Mouse (Mus musculus): ENCODE data around the gene Ikbkg.
"Not testable (repeated sequence)": the region's sequence is repeated elsewhere in the genome, so short reads cannot be mapped to it uniquely, and the experiment has no call there.

Ikbkg gene

GRCm38 (mm10) chrX:74451157-74451912 is 58.2 kb downstream of the Ikbkg start:
- no peak for DNase-seq (ENCODE audit: low spot score)

- DNase-seq (ENCODE audit: low spot score): no peak
These were observed 59.7 kb downstream of the Ikbkg start for GRCm38 (mm10) chrX:74452773-74453172.

- DNase-seq (ENCODE audit: low spot score): not testable (repeated sequence)
These were observed 88.3 kb downstream of the Ikbkg start, which contains the start of gene Gm6880 for GRCm38 (mm10) chrX:74481349-74481885. Gm6880 (minus strand) TSS chrX:74481399.

GRCm38 (mm10) chrX:74497131-74497530 is 104.0 kb downstream of the Ikbkg start:
- DNase-seq (ENCODE audit: low spot score): no peak

Measured in urinary bladder, postnatal 25 days (tissue).